Mouse (Mus musculus) CH12.LX (cell line): ENCODE data around the gene Ehf. TPM values are rescaled to one million over a fixed set of nuclear protein-coding genes. Genes with fewer than 3 reads are reported as not detected.

Experiments
- DNase-seq: peaks from one replicate; pipeline ENCODE4 v3.0.0-alpha.2; 2013; ENCODE audit errors: extremely low read depth
- H3K27ac ChIP-seq: 2 replicates; pipeline ENCODE4 v1.5.1; 2012; ENCODE audit warnings: low read depth, mild to moderate bottlenecking, control low read depth, moderate library complexity; ENCODE audit not compliant: insufficient read depth
- H3K27me3 ChIP-seq: replicated peaks from 2 replicates; pipeline ENCODE3; 2012; ENCODE audit warnings: inconsistent platforms
- H3K36me3 ChIP-seq, 2 experiments: replicated peaks in 1 of 2; 2 replicates each; pipeline versions ENCODE3 to v1.6.1; 2012; ENCODE audit warnings: inconsistent platforms in 1 of 2, low read length in 1 of 2, mild to moderate bottlenecking in 1 of 2, mixed read lengths in 1 of 2, moderate library complexity in 1 of 2; ENCODE audit not compliant: control insufficient read depth in 1 of 2, insufficient read depth in 1 of 2
- H3K4me1 ChIP-seq, 2 experiments: 2 replicates each; pipeline ENCODE4 v1.6.1; 2012; ENCODE audit warnings: inconsistent platforms in 1 of 2, moderate library complexity in 1 of 2; ENCODE audit not compliant: insufficient read depth in 2 of 2, control insufficient read depth in 1 of 2
- H3K4me2 ChIP-seq: 2 replicates; pipeline ENCODE4 v1.6.1; 2012; ENCODE audit warnings: low read depth, mild to moderate bottlenecking, control low read depth; ENCODE audit not compliant: poor library complexity, insufficient read depth, severe bottlenecking
- H3K4me3 ChIP-seq, 3 experiments: fragments of 150-350 bp in 1 of 3; sonication (generic) in 1 of 3; replicated peaks in 1 of 3; 2 replicates each; pipeline versions ENCODE3 to v1.5.1; 2011 to 2012; ENCODE audit warnings: low read depth in 2 of 3, low read length in 2 of 3, mild to moderate bottlenecking in 2 of 3, moderate library complexity in 2 of 3, control low read depth in 1 of 3, improper control_type of control experiment in 1 of 3, inconsistent platforms in 1 of 3, mixed read lengths in 1 of 3; ENCODE audit not compliant: poor library complexity in 1 of 3
- H3K79me2 ChIP-seq: replicated peaks from 2 replicates; pipeline ENCODE4 v1.6.1; 2012; ENCODE audit warnings: mild to moderate bottlenecking, moderate library complexity; ENCODE audit not compliant: control insufficient read depth, poor library complexity, insufficient read depth, severe bottlenecking; ENCODE audit errors: extremely low read depth
- H3K9ac ChIP-seq: 2 replicates; pipeline ENCODE4 v1.6.1; 2012; ENCODE audit warnings: low read depth, mild to moderate bottlenecking, control low read depth, moderate library complexity; ENCODE audit not compliant: insufficient read depth
- H3K9me3 ChIP-seq: replicated peaks from 2 replicates; pipeline ENCODE3; 2012; ENCODE audit warnings: low read length, inconsistent platforms, mixed read lengths
- CHD1 ChIP-seq: IDR thresholded peaks from 2 replicates; pipeline ENCODE4 v1.6.1; 2012; ENCODE audit warnings: low read depth, low read length, improper control_type of control experiment, inconsistent platforms
- CHD2 ChIP-seq: IDR thresholded peaks from 2 replicates; pipeline ENCODE4 v1.6.1; 2011; ENCODE audit warnings: low read length, improper control_type of control experiment
- ELF1 ChIP-seq: IDR thresholded peaks from 2 replicates; pipeline ENCODE4 v1.6.1; 2014; ENCODE audit warnings: low read depth, mild to moderate bottlenecking, inconsistent platforms, low read length, improper control_type of control experiment
- EP300 ChIP-seq: IDR thresholded peaks from 2 replicates; pipeline ENCODE4 v1.6.1; 2011; ENCODE audit warnings: low read length, improper control_type of control experiment
- HCFC1 ChIP-seq: IDR thresholded peaks from 2 replicates; pipeline ENCODE4 v1.6.1; 2012; ENCODE audit warnings: low read depth, mild to moderate bottlenecking, inconsistent platforms, low read length, improper control_type of control experiment
- JUN ChIP-seq: IDR thresholded peaks from 2 replicates; pipeline ENCODE4 v1.6.1; 2011; ENCODE audit warnings: low read depth, mild to moderate bottlenecking, low read length, improper control_type of control experiment, moderate library complexity; ENCODE audit not compliant: insufficient read depth
- JUND ChIP-seq: conservative IDR thresholded peaks from 2 replicates; pipeline ENCODE4 v1.6.1; 2011; ENCODE audit warnings: low read depth, low read length, improper control_type of control experiment
- KAT2A ChIP-seq: IDR thresholded peaks from 2 replicates; pipeline ENCODE4 v1.6.1; 2012; ENCODE audit warnings: low read length, improper control_type of control experiment, inconsistent platforms; ENCODE audit not compliant: insufficient replicate concordance
- MAX ChIP-seq: IDR thresholded peaks from 2 replicates; pipeline ENCODE4 v1.6.1; 2011; ENCODE audit warnings: low read length, improper control_type of control experiment
- MEF2A ChIP-seq: IDR thresholded peaks from 2 replicates; pipeline ENCODE4 v1.6.1; 2014; ENCODE audit warnings: low read depth, mild to moderate bottlenecking, inconsistent platforms, low read length, improper control_type of control experiment, borderline replicate concordance
- MXI1 ChIP-seq: IDR thresholded peaks from 2 replicates; pipeline ENCODE4 v1.6.1; 2011; ENCODE audit warnings: mild to moderate bottlenecking, low read depth, low read length, improper control_type of control experiment
- NRF1 ChIP-seq: IDR thresholded peaks from 2 replicates; pipeline ENCODE4 v1.6.1; 2014; ENCODE audit warnings: low read depth, mild to moderate bottlenecking, inconsistent platforms, low read length, improper control_type of control experiment, moderate library complexity
- POLR2AphosphoS2 ChIP-seq: IDR thresholded peaks from 2 replicates; pipeline ENCODE4 v1.6.1; 2011; ENCODE audit warnings: low read depth, low read length, improper control_type of control experiment
- RAD21 ChIP-seq: IDR thresholded peaks from 2 replicates; pipeline ENCODE4 v1.6.1; 2011; ENCODE audit warnings: low read depth, mild to moderate bottlenecking, low read length, improper control_type of control experiment, moderate library complexity
- SIN3A ChIP-seq: IDR thresholded peaks from 2 replicates; pipeline ENCODE4 v1.6.1; 2012; ENCODE audit warnings: low read length, improper control_type of control experiment, inconsistent platforms
- TBP ChIP-seq: conservative IDR thresholded peaks from 2 replicates; pipeline ENCODE4 v1.6.1; 2011; ENCODE audit warnings: low read depth, low read length, improper control_type of control experiment
- UBTF ChIP-seq: IDR thresholded peaks from 2 replicates; pipeline ENCODE4 v1.6.1; 2012; ENCODE audit warnings: low read depth, mild to moderate bottlenecking, inconsistent platforms, low read length, improper control_type of control experiment, moderate library complexity
- USF1 ChIP-seq: IDR thresholded peaks from 2 replicates; pipeline ENCODE4 v1.6.1; 2014; ENCODE audit warnings: low read depth, mild to moderate bottlenecking, inconsistent platforms, low read length, improper control_type of control experiment
- USF2 ChIP-seq: conservative IDR thresholded peaks from 2 replicates; pipeline ENCODE4 v1.6.1; 2011; ENCODE audit warnings: low read depth, low read length, improper control_type of control experiment
- ZC3H11A ChIP-seq: IDR thresholded peaks from 2 replicates; pipeline ENCODE4 v1.6.1; 2012; ENCODE audit warnings: low read depth, mild to moderate bottlenecking, inconsistent platforms, low read length, improper control_type of control experiment
- ZKSCAN1 ChIP-seq: IDR thresholded peaks from 2 replicates; pipeline ENCODE4 v1.6.1; 2012; ENCODE audit warnings: low read depth, inconsistent platforms, low read length, improper control_type of control experiment, borderline replicate concordance
- ZMIZ1 ChIP-seq: IDR thresholded peaks from 2 replicates; pipeline ENCODE4 v1.6.1; 2012; ENCODE audit warnings: low read depth, mild to moderate bottlenecking, inconsistent platforms, low read length, improper control_type of control experiment
- ZNF384 ChIP-seq: IDR thresholded peaks from 2 replicates; pipeline ENCODE4 v1.6.1; 2012; ENCODE audit warnings: low read depth, low read length, improper control_type of control experiment, inconsistent platforms
- dilution Hi-C: fragments of 300-500 bp; cut with MboI; formaldehyde crosslinking; loops from 2 replicates; pipeline ENCODE4 v1.14.3; 2020; ENCODE audit warnings: low sequenced_read_pairs; ENCODE audit not compliant: extremely low pct_unique_long_range_greater_than_20kb, extremely low pct_ligation_motif_present
- in situ Hi-C: fragments of 300-500 bp; cut with MboI; formaldehyde crosslinking; loops from 3 replicates; pipeline ENCODE4 v1.14.3; 2019; ENCODE audit warnings: low sequenced_read_pairs, low pct_ligation_motif_present, low pct_unique_long_range_greater_than_20kb, mixed read lengths
- polyA plus RNA-seq: library from polyadenylated mRNA; unstranded; fragments of >175 nt; gene quantifications from 2 replicates; pipeline ENCODE4 v1.2.1, GENCODE M21; 2012; ENCODE audit warnings: low read depth; ENCODE audit not compliant: insufficient read length
- total RNA-seq, 2 experiments: library from RNA; depleted of rRNA; stranded (reverse); fragments of 300-350 nt in 1 of 2; fragments of >200 nt in 1 of 2; gene quantifications; 2 replicates each; pipeline ENCODE4 v1.2.3; 2012 to 2014

Ehf gene
- total and polyA plus RNA-seq, 3 experiments, result 0.63 to 0.64 TPM; not detected in 1

DNA sequence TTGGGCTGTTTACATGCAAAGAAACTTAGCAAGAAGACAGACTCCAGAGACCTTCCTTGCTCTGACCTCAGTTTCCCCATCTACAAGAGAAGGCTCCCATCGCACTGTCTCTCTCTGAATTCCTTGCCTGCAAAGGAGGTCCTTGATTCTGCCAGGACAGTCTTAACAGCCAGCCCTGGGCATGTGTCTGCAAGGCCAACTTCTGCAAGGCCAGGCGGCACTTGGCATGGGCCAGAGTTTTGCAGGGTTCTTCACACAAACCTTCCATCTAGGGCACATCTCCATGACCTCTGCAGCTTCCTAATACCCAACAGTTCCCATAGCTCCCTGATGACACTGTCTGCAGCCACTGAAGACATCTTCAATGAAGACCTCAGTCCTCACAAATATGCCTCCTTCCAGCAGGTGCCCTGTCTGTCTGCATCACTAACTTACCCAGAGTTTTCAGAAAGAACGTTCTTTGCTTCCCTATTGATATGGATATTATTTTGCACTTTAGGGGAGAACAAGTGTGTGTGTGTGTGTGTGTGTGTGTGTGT is 43.7 kb upstream of the Ehf start:
- in situ Hi-C loops, result loop anchor here (10.0 kb wide), 2 partner anchors 222 to 662 kb away; no protein-coding TSS in a partner anchor
- H3K79me2 ChIP-seq, result no peaks in the 10 kb centered on the region
- dilution Hi-C loops, result no loop called here

GRCm38 (mm10) chr2:103343611-103344010 is 40.5 kb upstream of the Ehf start:
- H3K79me2 ChIP-seq, result no peaks in the 10 kb centered on the region
- H3K4me1 ChIP-seq, result peaks cover 8 to 24% of the 10 kb centered on the region in 2 experiments; a peak in 3 of 4 replicates
- no peak overlapping the region for H3K27ac ChIP-seq
- in situ Hi-C loops, result loop anchor here (10.0 kb wide), 2 partner anchors 219 to 659 kb away; no protein-coding TSS in a partner anchor
- no peaks in the 10 kb centered on the region for H3K27me3 ChIP-seq
- H3K9ac ChIP-seq, result no peak overlapping the region
- dilution Hi-C loops, result no loop called here
- no peaks in the 10 kb centered on the region for H3K9me3 ChIP-seq
- H3K4me3 ChIP-seq, result no peak overlapping the region
- TF ChIP-seq ELF1 (no peak), USF1 (no peak), JUN (no peak), EP300 (no peak), JUND (no peak), MAX (no peak), ZKSCAN1 (no peak), ZNF384 (no peak), MXI1 (no peak), NRF1 (no peak), SIN3A (no peak), CHD2 (no peak), CHD1 (no peak), TBP (no peak), MEF2A (no peak), ZMIZ1 (no peak), HCFC1 (no peak)
- TF ChIP-seq, all 38 proteins: peak for 0
- Histone ChIP-seq H3K36me3 (no peaks in the 10 kb centered on the region), H3K4me2 (no peak overlapping the region)
- no peak for DNase-seq

More for the DNA sequence above, 43.7 kb upstream of the Ehf start:
- Histone ChIP-seq H3K36me3 (no peaks in the 10 kb centered on the region), H3K9me3 (no peaks in the 10 kb centered on the region), H3K4me1 (peaks cover 8 to 17% of the 10 kb centered on the region in 2 experiments; a peak in 3 of 4 replicates), H3K27ac (no peak overlapping the region), H3K27me3 (no peaks in the 10 kb centered on the region), H3K4me3 (no peak overlapping the region), H3K9ac (no peak overlapping the region), H3K4me2 (no peak overlapping the region)
- no peak for TF ChIP-seq RAD21
- no peak for TF ChIP-seq ZMIZ1
- TF ChIP-seq ZC3H11A, result no peak
- TF ChIP-seq JUN, result no peak
- no peak for TF ChIP-seq USF2
- TF ChIP-seq MAX, result no peak
- no peak for TF ChIP-seq CHD2
- TF ChIP-seq KAT2A, result no peak
- TF ChIP-seq EP300, result no peak
- no peak for TF ChIP-seq UBTF
- no peak for TF ChIP-seq POLR2AphosphoS2
- no peak for DNase-seq
